Mouse (Mus musculus) stomach, postnatal 0 days (tissue): Measurements from ENCODE around the gene Nsl1.
A peak's percentile ranks its signal among the peaks of the same experiment; 100 is the strongest.

ENCODE experiments used
- CTCF ChIP-seq: IDR thresholded peaks from 2 replicates; pipeline ENCODE4 v1.5.1; 2016; ENCODE audit warnings: antibody characterized with exemption, low read depth, mild to moderate bottlenecking, moderate library complexity
- EP300 ChIP-seq: optimal IDR thresholded peaks from 2 replicates; pipeline ENCODE3; 2016; ENCODE audit warnings: antibody characterized with exemption

DNA sequence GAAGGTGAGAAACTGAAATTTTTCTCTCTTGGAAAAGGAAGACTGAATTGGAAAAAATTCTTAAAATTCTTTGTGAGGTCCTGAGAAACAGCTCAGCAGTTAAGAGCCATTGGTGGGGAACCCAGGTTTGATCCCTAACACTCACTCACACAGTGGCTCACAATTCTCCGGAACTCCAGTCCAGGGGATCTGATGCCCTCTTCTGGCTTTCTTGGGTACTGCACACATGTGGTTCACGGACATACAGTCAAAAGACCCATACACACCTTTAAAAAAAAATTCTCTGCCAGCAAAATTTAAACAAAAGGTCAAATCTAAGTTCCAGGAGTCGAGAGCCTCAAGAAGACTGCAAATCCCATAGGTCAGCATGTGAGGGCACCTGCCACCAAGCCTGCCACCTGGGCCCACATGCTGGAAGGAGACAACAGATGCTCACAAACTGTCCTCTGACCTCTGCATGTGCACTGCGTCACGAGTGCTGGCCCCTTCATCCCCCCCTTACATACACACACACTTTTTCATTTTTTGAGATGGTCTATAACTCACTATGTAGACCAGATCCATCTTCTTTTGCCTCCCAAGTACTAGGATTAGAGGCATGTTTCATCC lies 22.2 kb downstream of the Nsl1 start:
- TF ChIP-seq EP300 = no peak
- peak; percentile 77 for TF ChIP-seq CTCF
